Mouse (Mus musculus): Measurements from ENCODE around the gene Olfr212. TPM values are rescaled to one million over a fixed set of nuclear protein-coding genes. Genes with fewer than 3 reads are reported as not detected.

The Olfr212 gene
- total RNA-seq, 2 experiments from 2014 or later, result 0.14 TPM; not detected in 1

Other genes starting within 250 kb of the Olfr212 start
- 10 to 100 TPM in 1 of 2 experiments, 1 to 10 TPM in 1; 8.3 to 10.8 TPM for gene Zfand4, start 242.3 kb upstream of the Olfr212 start, total RNA-seq (2021)
- 10 to 100 TPM; 48.4 to 50.1 TPM for gene March8, start 168.5 kb upstream of the Olfr212 start, total RNA-seq (2021)
- 1 to 10 TPM; 1.5 to 3.8 TPM for gene Alox5, start 45.3 kb upstream of the Olfr212 start, total RNA-seq (2021)
- not detected for gene Olfr211, start 17.4 kb upstream of the Olfr212 start, total RNA-seq (2021)
- gene Olfr213, start 31.9 kb downstream of the Olfr212 start, total RNA-seq (2021), result not detected
- gene Gm5580, start 44.6 kb downstream of the Olfr212 start, total RNA-seq (2021), result 1 to 10 TPM; 2.5 to 2.9 TPM
- not detected for gene Olfr214, start 47.7 kb downstream of the Olfr212 start, total RNA-seq (2021)
- gene Olfr215, start 77.7 kb downstream of the Olfr212 start, total RNA-seq (2021), result not detected
- gene Zfp422, start 122.5 kb downstream of the Olfr212 start, total RNA-seq (2021), result 10 to 100 TPM; 24.0 to 28.5 TPM
- gene Depp1, start 144.1 kb downstream of the Olfr212 start, total RNA-seq (2021), result 1 to 10 TPM; 1.0 to 1.8 TPM
- 1 to 10 TPM; 4.6 to 5.1 TPM for gene Rassf4, start 167.4 kb downstream of the Olfr212 start, total RNA-seq (2021)
- under 1 TPM; 0.10 to 0.20 TPM for gene Tmem72, start 210.4 kb downstream of the Olfr212 start, total RNA-seq (2021)